Mouse (Mus musculus) liver, adult 2 months (tissue): ENCODE data around the gene A2ml1.

ENCODE experiments used
- CTCF ChIP-seq: fragments of 200-500 bp; IDR thresholded peaks from 2 replicates; pipeline ENCODE4 v1.5.1; 2011; ENCODE audit warnings: low read depth, low read length, control low read depth
- POLR2A ChIP-seq: fragments of 200-500 bp; IDR thresholded peaks from 2 replicates; pipeline ENCODE4 v1.6.1; 2011; ENCODE audit warnings: low read length, control low read depth; ENCODE audit not compliant: insufficient read depth; ENCODE audit errors: extremely low read depth

DNA sequence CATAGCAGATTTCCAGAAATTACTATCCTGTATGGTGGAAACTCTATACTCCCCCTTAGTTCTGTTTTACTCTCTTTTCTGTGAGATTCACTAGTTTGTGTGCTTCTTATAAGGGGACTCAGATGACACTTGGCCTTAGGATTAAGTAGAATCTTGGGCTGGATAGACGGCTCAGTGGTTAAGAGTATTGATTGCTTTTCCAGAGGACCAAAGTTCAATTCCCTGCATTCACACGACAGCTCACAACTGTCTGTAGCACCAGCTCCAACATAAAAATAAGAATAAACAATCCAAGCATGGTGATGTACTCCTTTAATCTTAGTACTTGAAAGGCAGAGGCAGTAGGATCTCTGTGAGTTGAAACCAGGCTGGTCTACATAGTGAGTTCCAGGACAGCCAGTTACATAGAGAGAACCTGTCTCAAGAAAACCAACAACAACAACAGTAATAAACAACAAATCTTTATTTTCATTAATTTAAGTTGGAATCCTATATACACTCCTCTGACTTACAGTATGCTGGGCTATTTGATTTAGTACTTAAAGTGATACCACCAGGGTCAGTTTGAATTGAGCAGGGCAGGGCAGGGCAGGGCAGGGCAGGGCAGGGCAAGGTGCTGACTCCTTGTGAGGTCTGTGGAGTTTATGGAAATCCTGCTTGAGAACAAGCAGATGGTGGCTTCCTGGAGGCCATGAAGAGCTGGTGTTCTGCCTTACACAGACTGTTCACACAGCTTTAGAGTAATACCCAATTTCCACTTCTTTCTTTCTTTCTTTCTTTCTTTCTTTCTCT, 17.0 kb upstream of the A2ml1 start:
- TF ChIP-seq CTCF: no peak
- TF ChIP-seq POLR2A: no peak
